Mouse (Mus musculus) layer of hippocampus, postnatal 10 days (tissue): ENCODE data around the gene Kcnh1. TPM values are rescaled to one million over a fixed set of nuclear protein-coding genes. Genes with fewer than 3 reads are reported as not detected.

Source experiments
- DNase-seq, 2 experiments: peaks; one replicate each; pipeline ENCODE4 v3.0.0; 2021; ENCODE audit warnings: low spot score in 2 of 2
- total RNA-seq, 2 experiments: library from RNA; stranded (reverse); gene quantifications; 2 replicates each; pipeline ENCODE4 v1.2.3; 2021

Kcnh1 gene
- total RNA-seq, 2 experiments from 2014 or later: 15.3 to 16.2 TPM

DNA sequence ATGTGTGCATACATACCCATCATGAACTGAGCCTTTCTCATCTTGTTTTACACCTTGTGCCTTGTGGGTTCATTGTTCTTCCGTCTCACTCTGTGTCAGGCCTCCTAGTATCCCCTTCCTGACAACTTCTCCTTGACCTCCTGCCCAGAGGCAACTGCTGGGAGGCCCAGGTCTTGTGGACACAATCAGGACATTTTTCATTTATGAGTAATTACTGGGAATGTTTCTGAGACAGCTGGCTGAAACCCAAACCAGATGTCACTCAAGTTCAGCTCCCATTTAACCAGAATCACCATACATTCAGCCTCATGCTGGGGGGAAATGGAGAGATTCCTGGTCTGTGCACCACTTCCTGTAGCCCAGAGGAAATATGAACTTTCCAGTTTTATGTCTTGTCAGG is 263.9 kb downstream of the Kcnh1 start:
- no peak for DNase-seq

GRCm38 (mm10) chr1:192454981-192455380 is 264.4 kb downstream of the Kcnh1 start:
- no peak for DNase-seq

GRCm38 (mm10) chr1:192457037-192457436 is 266.5 kb downstream of the Kcnh1 start:
- DNase-seq: no peak

DNA sequence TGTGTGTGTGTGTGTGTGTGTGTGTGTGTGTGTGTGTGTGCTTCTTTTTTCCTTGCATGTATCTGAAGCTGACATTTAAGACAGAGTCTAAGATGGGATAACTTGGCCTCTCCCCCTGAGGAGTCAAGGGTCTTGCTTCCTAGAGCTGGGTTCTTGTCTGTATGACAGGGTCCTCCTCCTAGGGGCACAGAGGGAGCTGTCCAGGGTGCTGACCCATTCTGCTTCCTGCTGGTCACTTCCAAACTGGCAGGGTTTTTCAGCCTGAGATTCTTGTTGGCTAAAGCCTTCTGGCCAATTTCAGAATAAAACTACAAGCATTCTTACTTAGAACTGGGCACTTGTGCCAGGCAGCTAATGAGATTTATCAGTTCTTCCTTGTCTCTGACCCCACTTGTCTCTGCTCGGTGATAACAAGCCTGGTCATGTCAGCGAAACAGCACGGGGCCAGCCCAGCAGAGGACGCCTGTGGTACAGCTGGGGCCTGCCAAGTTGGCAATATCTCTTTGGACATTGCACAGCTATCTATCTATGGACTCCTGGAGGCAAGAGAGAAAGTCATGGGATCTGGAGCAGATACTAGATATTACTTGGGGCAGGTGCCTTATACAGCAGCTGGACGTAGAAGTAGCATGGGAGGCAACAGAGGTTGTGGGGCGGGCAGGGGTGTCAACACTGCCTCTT is 267.1 kb downstream of the Kcnh1 start:
- DNase-seq: peak; percentile 32 to 47

DNA sequence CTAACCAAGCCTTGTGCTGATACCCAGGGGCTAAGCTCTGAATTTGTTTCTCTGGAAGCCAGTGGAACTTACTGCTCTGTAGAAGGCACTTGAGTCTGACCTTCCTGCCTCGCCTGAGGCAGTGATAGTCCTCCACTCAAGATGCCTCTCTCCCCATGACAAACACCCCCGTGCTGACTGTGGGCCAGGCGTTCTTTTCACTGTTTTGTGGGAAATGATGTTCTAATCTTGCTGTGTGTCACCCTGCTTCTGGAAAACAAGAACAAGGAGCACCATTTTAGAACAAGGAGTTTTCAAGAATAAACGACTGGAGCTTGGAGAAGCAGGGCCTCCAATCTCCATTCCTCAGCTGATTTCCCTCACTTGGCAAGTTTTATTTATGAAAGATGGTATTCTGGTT is 273.2 kb downstream of the Kcnh1 start:
- no peak for DNase-seq

DNA sequence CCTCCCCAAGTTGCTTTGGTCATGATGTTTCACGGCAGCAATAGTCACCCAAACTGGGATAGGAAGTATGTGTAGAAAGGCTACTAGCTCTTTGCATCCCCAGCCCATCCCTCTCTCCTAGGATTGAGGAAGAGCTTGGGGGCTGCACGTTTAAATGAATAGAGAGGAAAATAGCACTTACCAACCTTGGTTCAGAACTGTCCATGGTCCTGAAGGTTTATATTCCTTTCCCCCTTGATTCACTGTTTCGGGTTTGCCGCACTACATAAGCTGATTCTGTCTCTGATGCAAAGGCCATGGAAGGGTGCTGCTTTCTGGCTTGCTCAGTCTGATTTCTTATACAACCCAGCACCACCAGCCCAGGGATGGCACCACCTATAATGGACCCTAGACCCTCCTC is 281.8 kb downstream of the Kcnh1 start:
- no peak for DNase-seq

DNA sequence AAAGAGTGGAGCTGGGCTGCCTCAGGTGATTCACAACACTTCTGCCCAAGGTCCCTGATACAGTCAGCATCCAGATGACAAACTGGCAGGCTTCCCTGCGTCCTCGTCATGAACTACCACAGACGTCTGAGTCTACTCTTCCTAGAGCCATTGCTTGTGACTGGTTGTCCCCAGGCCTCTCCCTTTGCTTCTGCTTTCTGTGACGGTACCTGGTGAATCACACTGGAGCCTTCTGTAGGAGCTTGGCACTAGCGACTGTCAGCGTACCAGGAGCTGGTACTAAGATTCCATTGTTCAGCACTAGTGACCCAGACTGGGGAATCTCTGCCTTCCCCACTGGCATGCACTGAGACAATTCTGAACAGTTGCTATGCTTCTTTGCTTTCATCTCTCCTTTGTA is 282.6 kb downstream of the Kcnh1 start:
- DNase-seq: no peak

GRCm38 (mm10) chr1:192476704-192477103 is 286.1 kb downstream of the Kcnh1 start:
- DNase-seq: no peak

GRCm38 (mm10) chr1:192477556-192477955 is 287.0 kb downstream of the Kcnh1 start:
- DNase-seq: no peak

DNA sequence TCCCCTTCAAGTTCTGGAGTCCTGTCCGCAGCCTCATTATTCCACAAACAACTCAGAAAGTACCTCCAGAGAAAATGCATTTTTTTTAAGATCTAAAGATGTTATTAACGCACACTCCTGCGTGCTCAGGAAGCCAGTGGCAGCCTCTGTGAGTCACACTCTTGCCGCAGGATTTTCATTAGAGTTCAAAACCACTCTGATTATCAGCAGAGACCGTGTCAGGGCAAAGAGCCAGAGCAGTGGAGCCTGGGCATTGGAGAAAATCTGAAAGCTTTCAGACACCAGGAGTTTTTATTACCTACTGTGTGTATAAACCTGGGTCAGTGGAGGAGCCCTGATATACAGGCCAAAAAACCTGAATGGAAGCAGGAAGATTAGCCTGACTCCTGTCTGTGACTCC is 287.6 kb downstream of the Kcnh1 start:
- no peak for DNase-seq

DNA sequence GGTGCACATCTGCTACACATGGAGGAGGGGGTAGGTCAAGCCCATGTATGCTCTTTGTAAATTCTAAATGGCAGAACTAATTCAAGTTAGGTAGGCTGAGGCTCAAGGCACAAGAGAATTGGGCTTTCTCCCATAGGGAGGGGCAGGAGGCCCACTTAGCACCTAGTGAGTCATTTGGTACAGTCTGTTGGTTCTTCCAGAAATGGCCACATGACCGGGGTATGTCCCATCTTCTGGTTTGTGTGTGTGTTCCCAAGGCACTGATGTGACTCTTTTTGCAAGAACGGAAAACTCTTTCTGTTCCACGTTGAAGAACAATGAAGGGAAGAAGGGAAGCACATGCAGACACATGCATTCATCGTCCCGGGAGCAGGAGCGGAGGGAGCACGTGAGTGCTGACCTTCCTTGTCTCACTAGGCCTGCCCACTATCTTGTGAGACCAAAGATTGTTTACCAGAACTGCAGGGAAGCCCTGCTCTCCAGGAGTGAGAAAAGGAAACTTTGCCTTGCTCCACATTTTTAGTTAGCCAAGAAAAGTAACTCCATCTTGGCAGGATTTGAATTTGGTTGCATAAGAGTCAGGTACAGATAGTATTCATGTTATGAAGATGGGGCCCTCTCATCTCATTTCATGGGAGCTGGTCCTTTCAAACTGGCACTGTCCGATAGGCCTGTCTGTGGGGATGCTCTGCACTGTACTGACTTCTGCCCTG is 289.7 kb downstream of the Kcnh1 start:
- DNase-seq: no peak

GRCm38 (mm10) chr1:192481446-192481845 is 290.9 kb downstream of the Kcnh1 start:
- no peak for DNase-seq

DNA sequence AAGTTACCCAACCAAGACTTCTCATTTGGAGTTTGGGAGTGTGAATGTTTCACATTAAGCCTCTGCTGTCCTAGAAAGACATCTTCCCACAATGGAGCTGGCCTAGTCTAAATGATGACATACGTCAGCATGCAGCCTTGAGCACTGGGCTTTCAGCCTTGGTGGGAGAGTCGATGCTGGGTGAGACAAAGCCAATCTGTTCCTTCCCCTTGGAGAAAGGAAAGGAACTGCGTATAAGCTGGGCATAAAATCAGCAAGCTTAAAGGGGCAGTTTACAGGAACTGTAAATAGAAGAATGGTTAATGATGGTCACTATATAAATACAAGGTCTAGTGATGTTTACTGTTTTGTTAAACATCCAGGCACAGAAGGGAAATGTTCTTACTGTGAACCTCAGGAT is 294.5 kb downstream of the Kcnh1 start:
- no peak for DNase-seq

DNA sequence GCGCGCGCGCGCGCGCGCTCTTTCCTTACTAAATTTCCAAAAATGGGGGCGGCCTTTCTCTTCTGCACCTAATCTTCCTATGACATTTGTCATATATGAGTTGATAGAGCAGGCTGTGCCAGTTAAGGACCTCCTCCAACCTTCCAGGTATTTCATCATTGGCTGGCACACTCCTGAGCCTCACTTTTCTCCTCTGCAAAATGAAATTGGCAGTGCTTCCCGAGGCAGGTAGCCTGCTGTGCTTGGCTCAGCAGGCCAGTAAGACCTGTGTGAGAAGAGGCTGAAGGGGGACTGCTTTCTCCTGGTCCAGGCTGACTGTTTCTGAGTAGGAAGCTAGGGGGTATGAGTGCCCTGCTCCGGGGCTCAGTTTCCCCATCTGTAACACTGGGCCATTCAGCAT is 297.0 kb downstream of the Kcnh1 start:
- DNase-seq: no peak

- DNase-seq: no peak
Measured at GRCm38 (mm10) chr1:192489908-192490825, 299.6 kb downstream of the Kcnh1 start.

DNA sequence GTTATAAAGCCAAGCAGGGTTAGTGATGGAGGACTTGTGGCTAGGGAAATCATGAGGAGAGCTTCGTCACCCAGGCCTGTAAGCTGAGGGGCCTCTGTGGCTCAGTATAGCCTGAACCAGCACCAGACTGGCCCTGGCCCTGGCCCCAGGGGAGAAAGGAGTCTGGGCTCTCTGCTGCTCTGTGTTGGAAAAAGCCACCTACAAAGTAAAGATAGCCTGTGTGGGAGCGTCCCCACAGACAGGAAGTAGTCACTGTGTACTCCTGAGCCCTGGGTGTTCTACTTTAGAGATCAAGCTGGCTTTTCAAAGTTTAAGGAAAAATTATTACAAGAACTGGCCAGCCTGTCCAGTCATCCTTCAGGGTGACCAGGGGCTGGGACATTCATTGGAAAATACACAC is 306.9 kb downstream of the Kcnh1 start:
- no peak for DNase-seq

DNA sequence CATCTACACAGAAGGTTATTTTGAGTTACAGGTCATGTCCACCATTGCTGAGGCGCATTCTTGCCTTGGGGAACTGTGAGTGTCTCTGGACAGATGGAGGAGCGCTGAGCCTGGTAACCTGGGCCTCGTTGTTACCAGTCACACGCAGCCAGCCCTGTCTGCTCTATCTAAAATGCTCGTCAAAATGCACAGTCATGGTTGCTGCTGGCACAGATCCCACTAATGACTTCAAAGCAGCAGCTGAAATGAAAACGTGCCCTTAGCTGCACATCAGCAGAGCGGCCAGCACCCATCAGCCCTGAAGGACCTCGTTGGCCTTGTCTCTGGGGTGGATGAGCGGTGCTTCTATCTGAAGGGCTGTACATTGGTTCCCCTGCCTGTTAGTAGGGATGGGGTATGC is 311.4 kb downstream of the Kcnh1 start:
- no peak for DNase-seq

- no peak for DNase-seq
Measured at GRCm38 (mm10) chr1:192502835-192503234, 312.3 kb downstream of the Kcnh1 start.

GRCm38 (mm10) chr1:192503651-192504050 is 313.1 kb downstream of the Kcnh1 start:
- DNase-seq: no peak

DNA sequence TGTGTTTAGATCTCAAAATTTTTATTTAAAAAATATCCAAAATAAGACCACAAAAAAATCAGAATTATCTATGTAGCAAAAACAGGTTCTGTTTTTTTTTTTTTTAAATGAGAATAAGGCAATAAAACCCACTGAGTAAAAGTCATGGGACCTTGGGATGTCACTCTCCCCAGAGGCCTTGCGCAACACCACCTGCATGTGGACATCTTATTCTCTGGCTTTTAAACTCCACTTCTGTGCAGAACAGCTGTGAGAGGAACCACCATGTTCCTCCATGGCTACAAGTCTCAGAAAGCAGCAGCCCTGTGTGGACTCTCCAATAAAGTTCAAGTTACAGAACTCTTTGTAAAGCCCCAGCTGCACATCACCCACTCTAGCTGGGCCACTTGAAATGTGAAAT is 322.2 kb downstream of the Kcnh1 start:
- DNase-seq: no peak

DNA sequence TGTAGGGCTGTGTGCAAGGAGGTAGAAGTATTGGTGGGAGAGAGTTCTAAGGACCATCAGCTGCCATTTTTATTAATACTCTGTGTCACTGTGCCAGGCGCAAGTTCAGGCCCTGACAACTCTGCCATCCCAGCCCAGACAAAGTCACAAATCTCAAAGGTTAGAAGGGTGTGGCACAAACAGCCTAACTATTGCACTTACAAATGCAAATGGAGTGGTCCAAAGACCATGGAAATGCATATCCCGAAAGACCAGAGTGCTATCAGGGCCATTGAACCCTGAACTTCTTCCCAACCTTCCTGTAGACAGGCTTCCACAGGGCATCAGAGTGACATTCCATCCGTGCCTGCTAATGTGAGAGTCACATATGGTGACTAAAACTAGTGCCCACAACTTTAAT is 324.8 kb downstream of the Kcnh1 start:
- no peak for DNase-seq

- DNase-seq: no peak
Measured at GRCm38 (mm10) chr1:192519713-192520112, 329.1 kb downstream of the Kcnh1 start.
